Mouse (Mus musculus): ENCODE measurements around the gene Mospd1. TPM values are rescaled to one million over a fixed set of nuclear protein-coding genes. Genes with fewer than 3 reads are reported as not detected.

Mospd1 gene
- polyA plus RNA-seq (2015; fragmentation: Nextera tagmentation; extraction: Ambion mirVana), result 45.3 and 55.7 TPM in 2 replicates

DNA sequence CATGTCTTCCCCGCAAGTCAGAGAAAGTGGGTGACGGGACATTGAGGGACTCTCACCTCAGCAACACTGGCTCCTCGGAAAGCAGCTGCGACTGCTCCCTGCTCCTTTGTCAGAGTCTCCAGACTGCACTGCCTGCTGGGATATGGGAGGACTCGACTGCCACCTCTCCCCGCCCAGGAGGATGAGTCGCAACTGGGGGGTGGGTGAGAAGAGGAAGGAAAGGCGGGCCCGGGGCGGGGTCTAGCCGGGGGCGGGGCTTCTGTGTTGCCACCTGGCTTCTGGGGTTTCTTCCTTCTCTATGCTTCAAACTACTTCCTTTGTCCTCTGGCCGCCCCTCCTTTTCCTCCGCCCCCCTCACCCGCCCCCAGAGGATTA lies at the start of gene Mospd1:
TSS of gene Mospd1 (minus strand) at position 137 of the 375 bp plus-strand sequence.
- Histone ChIP-seq H3K36me3 (no peaks in the 10 kb centered on the region), H3K9me3 (no peaks in the 10 kb centered on the region), H3K4me1 (peaks cover 9% of the 10 kb centered on the region; the same call in 1 of the 2 replicates), H3K4me3 (peak within 1 kb of the TSS; percentile 73), H3K27ac (replicated peaks) (peak within 1 kb of the TSS; percentile 91), H3K9ac (peak within 1 kb of the TSS; percentile 89), H3K27me3 (replicated peaks) (no peaks in the 10 kb centered on the region), H3K4me2 (peak within 1 kb of the TSS; percentile 71)
- ATAC-seq (ENCODE audit: extremely low read depth, insufficient number of reproducible peaks, low FRiP score, low TSS enrichment), result peak; percentile 88
- 8% methylated on average over 9 of the region's 15 CpGs for WGBS

DNA sequence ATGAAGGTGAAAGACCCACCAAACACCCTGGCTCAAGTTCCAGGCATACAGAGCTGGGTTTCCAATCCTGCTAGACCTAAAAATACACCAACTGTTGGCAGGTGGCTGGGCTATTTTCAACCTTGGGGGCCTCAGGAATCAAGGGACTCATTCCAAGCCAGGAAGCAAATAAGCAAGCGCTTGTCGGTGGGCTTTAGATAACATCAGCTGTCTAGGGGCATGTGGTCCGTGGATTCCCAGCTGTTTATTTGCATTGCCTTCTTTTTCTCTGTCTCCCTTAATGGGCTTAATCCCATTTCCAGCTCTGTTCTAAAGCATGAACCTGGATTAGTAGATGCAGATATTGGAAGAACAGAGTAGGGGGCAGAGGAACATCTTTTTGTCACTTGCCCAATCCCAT lies 16.1 kb upstream of the Mospd1 start:
- H3K4me3 ChIP-seq, result no peak overlapping the region

DNA sequence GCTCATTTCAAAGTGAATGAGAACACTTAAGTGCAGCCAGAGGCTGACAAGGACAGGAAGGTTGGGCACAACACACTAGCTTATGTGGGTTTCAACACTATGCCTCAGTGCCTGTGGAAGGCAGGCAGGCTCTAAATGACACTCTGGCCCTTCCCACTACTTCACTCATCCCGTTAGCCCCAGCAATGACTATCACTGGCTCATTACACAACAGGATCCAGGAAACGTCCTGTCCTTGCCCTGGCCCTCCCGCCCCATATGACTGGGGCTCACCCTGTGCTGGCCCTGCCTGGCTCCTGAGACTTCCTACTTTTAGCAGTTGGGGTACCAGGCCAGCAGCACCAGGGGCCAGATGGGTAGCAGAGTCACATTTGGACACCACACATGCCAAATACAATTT lies 12.8 kb upstream of the Mospd1 start:
- Histone ChIP-seq H3K27ac (replicated peaks) (no peak overlapping the region), H3K9ac (no peak overlapping the region), H3K4me2 (no peak overlapping the region), H3K36me3 (no peaks in the 10 kb centered on the region), H3K9me3 (no peaks in the 10 kb centered on the region), H3K4me3 (no peak overlapping the region), H3K4me1 (0 out of 2 replicates have a peak, but pooled peaks cover 5% of the 10 kb centered on the region), H3K27me3 (replicated peaks) (no peaks in the 10 kb centered on the region)
- WGBS, result 20% methylated on average over 2 of the region's 3 CpGs
- ATAC-seq (ENCODE audit: extremely low read depth, insufficient number of reproducible peaks, low FRiP score, low TSS enrichment), result no peak

More for the DNA sequence above, 16.1 kb upstream of the Mospd1 start:
- Histone ChIP-seq H3K4me1 (0 out of 2 replicates have a peak, but pooled peaks cover 5% of the 10 kb centered on the region), H3K4me2 (no peak overlapping the region), H3K36me3 (no peaks in the 10 kb centered on the region), H3K27me3 (replicated peaks) (0 out of 2 replicates have a peak, but pooled peaks cover 3% of the 10 kb centered on the region), H3K27ac (replicated peaks) (peak overlapping the region; percentile 84), H3K9ac (no peak overlapping the region), H3K9me3 (no peaks in the 10 kb centered on the region)
- no peak; the same call in 1 of the 2 replicates for ATAC-seq (ENCODE audit: extremely low read depth, insufficient number of reproducible peaks, low FRiP score, low TSS enrichment)
- 30% methylated on average over 3 of the region's 3 CpGs for WGBS

DNA sequence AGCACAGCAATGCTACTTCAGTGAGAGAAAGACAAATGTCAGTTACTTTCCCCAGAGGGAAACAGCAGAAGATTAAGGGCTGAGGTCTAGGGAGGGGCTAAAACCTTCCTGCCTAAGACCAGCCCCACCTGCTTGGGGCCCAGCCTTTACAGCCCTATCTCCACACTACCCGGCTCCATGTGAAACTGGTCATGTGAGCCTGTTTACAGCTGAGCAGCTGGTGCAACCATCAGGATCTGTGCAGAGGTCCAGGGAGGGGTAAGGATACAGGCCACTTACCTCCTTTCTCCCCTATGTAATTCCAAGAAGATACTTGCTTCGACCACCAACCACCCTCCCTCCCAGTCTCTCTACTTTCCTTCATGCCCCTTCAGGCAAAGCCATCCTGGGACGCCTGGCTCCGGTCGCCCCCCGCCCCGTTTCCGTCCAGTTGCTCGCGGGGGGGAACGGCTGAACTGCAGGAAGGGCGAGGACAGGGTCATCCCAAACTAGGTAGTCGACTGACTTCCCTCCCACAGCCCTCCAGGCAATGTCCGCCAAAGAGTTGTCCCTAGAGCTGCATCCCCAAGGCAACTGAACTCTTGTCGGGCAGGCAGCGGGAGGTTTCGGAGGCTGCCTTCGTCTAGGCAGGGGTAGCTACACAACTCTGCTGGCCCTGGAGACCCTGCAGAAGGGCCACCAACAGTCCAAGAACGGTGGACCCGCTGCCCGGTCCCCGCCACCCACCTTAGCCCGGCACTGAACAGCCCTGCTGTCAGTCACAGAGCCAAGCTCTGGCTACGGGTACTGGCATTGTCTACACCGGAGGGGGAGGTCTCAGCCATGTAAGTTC lies 552 bp downstream of the Mospd1 start:
- Histone ChIP-seq H3K4me1 (peaks cover 9% of the 10 kb centered on the region; the same call in 1 of the 2 replicates), H3K27me3 (replicated peaks) (no peaks in the 10 kb centered on the region), H3K27ac (replicated peaks) (peak overlapping the region; percentile 91), H3K4me3 (peak overlapping the region; percentile 73), H3K36me3 (no peaks in the 10 kb centered on the region), H3K9me3 (no peaks in the 10 kb centered on the region), H3K4me2 (peak overlapping the region; percentile 71), H3K9ac (peak overlapping the region; percentile 89)
- WGBS, result 21% methylated on average over 25 of the region's 25 CpGs
- peak; percentile 71 for ATAC-seq (ENCODE audit: extremely low read depth, insufficient number of reproducible peaks, low FRiP score, low TSS enrichment)

DNA sequence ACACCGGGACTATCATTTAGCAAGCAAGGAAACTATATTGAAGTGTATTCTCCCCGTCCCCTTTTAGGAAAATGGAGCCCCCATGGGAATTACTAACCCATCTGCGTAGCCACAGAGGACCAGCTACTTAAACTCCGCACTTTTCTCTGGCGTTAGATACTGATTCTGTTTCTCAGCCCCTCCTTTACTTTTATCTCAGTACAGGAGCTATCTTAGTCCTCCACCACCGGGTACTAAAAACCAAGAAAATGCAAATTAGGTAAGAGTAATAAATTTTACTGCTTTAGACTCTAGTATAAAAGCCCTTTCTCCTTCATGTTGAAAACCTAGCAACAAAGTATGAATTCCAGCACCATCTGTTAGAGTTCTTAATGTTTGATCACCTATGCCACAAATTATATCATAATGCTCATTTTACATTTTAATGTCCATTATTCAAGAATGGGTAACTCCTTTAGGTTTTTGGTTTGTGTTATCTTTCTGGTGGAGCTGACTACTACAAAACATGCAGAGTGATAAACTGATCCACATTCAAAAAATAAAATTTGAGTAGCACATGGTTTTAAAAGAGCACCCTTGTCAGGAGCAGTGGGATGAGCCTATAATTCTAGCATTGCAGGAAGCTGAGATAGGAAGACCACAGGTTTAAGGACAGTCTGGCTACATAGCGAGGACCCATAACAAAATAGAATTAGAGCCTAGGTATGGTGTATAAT lies 5.5 kb downstream of the Mospd1 start:
- H3K27me3 ChIP-seq (replicated peaks), result no peaks in the 10 kb centered on the region
- 64% methylated on average over 7 of the region's 7 CpGs for WGBS
- ATAC-seq (ENCODE audit: extremely low read depth, insufficient number of reproducible peaks, low FRiP score, low TSS enrichment), result no peak

DNA sequence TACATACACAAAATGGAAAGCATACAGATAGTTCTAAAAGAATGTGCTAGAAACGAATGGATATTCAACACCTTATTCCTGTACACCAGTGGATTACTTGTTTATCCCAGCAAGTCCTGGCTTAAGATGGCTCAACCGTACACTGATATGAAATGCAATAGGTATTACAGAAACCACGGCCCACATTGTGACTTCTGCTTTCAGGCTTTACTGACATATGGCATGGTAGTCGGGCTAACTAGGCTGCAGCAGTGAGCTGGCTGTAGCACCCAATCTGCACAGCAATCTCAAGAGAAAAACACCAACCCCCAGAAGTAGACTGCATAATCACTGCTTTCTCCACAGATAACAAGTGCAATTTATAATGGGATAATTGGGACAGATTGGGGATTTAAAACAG lies 21.9 kb downstream of the Mospd1 start:
- H3K36me3 ChIP-seq, result peaks cover 69% of the 10 kb centered on the region
- no peaks in the 10 kb centered on the region for H3K9me3 ChIP-seq
- 84% methylated on average over 4 of the region's 4 CpGs for WGBS
- H3K27me3 ChIP-seq (replicated peaks), result no peaks in the 10 kb centered on the region
- no peak overlapping the region for H3K9ac ChIP-seq
- H3K4me2 ChIP-seq, result no peak overlapping the region
- H3K4me3 ChIP-seq, result no peak overlapping the region
- no peak for ATAC-seq (ENCODE audit: extremely low read depth, insufficient number of reproducible peaks, low FRiP score, low TSS enrichment)
- no peak overlapping the region for H3K27ac ChIP-seq (replicated peaks)
- H3K4me1 ChIP-seq, result no peaks in the 10 kb centered on the region

More for the DNA sequence above, 5.5 kb downstream of the Mospd1 start:
- Histone ChIP-seq H3K36me3 (no peaks in the 10 kb centered on the region), H3K9ac (no peak overlapping the region), H3K4me2 (no peak overlapping the region), H3K4me3 (no peak overlapping the region), H3K9me3 (no peaks in the 10 kb centered on the region), H3K27ac (replicated peaks) (no peak overlapping the region), H3K4me1 (peaks cover 9% of the 10 kb centered on the region; the same call in 1 of the 2 replicates)

DNA sequence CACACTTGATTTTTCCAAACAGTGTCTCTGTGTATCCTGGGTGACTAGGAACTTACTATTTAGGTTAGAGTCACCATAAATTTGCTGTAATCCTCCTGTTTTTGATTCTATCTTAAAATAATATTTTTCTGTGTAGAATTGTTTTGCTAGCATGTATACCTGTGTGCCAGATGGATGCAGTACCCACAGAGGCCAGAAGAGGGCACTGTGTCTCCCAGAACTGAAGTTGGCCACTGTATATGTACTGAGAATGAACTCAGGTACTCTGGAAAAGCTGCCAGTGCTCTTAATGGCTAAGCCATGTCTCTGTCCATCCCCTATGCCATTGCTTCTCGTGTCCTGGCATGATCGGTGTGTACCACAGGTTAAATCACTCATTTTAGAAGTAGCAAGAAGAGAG lies 28.8 kb downstream of the Mospd1 start:
- Histone ChIP-seq H3K27ac (replicated peaks) (no peak overlapping the region), H3K9me3 (no peaks in the 10 kb centered on the region), H3K9ac (no peak overlapping the region), H3K4me1 (no peaks in the 10 kb centered on the region), H3K4me2 (no peak overlapping the region), H3K36me3 (peaks cover 11% of the 10 kb centered on the region), H3K27me3 (replicated peaks) (no peaks in the 10 kb centered on the region), H3K4me3 (no peak overlapping the region)
- 53% methylated on average over 2 of the region's 2 CpGs for WGBS
- no peak for ATAC-seq (ENCODE audit: extremely low read depth, insufficient number of reproducible peaks, low FRiP score, low TSS enrichment)

DNA sequence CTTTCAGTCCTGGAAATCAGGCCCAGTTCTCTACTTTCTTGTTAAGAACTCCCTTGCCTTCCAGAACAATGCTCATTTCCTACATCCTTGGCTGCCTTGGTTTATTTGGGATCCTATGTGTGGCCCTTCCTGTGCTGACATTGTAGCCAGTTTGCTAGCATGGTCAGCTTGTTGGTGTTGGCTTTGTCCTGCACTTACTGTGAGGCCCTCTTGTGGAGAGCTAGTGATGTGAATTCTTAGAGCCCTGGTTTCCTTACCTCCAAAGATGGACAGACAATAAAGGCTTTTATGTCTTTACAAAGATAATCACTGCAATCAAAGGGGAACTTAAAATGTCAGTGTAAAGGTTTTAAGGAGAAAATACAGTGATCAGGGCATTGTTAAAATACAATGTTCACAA lies 32.9 kb downstream of the Mospd1 start:
- Histone ChIP-seq H3K27ac (replicated peaks) (no peak overlapping the region), H3K9ac (no peak overlapping the region), H3K9me3 (no peaks in the 10 kb centered on the region), H3K36me3 (no peaks in the 10 kb centered on the region), H3K4me1 (no peaks in the 10 kb centered on the region), H3K27me3 (replicated peaks) (no peaks in the 10 kb centered on the region), H3K4me3 (no peak overlapping the region), H3K4me2 (no peak overlapping the region)
- ATAC-seq (ENCODE audit: extremely low read depth, insufficient number of reproducible peaks, low FRiP score, low TSS enrichment), result no peak

DNA sequence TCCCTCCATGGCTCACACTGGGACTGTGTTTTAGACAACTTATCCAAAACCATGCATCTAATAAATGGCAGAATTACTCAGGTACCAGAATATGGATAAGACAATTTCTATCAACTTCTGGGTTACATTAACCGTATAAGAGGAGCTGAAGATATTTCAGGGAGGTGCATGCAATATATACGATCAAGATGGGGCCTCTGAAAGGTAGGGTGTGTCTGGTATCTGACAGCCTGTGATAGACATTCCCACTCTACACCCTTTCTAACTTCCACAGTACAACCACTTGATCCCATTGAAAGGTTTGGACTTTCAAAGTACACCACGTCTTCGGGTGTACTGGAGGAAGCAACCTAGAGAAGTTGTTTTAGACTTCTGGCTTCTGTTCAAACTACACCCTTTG lies 39.9 kb downstream of the Mospd1 start:
- WGBS, result 75% methylated on average over 4 of the region's 4 CpGs
- H3K4me2 ChIP-seq, result no peak overlapping the region
- no peak overlapping the region for H3K9ac ChIP-seq
- no peak for ATAC-seq (ENCODE audit: extremely low read depth, insufficient number of reproducible peaks, low FRiP score, low TSS enrichment)
- H3K4me1 ChIP-seq, result no peaks in the 10 kb centered on the region
- no peak overlapping the region for H3K27ac ChIP-seq (replicated peaks)
- H3K27me3 ChIP-seq (replicated peaks), result no peaks in the 10 kb centered on the region
- H3K4me3 ChIP-seq, result no peak overlapping the region
- no peaks in the 10 kb centered on the region for H3K9me3 ChIP-seq
- H3K36me3 ChIP-seq, result no peaks in the 10 kb centered on the region

DNA sequence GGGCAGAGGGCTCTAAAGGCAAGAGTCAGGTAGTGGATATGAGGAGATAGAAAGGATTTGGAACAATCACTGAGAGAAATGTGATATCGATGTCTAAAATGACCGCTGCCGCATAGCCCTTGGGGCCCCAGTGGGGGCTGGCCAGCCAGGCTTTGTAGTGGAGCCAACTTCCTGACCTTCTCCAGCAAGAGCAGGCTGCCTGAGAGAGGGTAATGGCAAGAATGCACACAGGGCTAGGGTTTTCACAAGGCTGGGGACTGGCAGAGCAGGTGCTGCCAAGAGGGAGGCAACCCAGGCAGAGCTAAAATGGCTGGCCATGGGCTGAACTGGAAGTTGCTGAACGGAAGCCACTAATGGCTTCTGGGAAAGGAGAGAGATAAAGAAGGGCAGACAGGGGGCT lies 49.2 kb downstream of the Mospd1 start:
- ATAC-seq (ENCODE audit: extremely low read depth, insufficient number of reproducible peaks, low FRiP score, low TSS enrichment), result no peak
- Histone ChIP-seq H3K4me1 (peaks cover 7% of the 10 kb centered on the region), H3K9me3 (no peaks in the 10 kb centered on the region), H3K4me3 (no peak overlapping the region), H3K4me2 (no peak overlapping the region), H3K9ac (no peak overlapping the region), H3K36me3 (no peaks in the 10 kb centered on the region), H3K27ac (replicated peaks) (peak overlapping the region; percentile 53; the same call in 1 of the 2 replicates), H3K27me3 (replicated peaks) (no peaks in the 10 kb centered on the region)
- 54% methylated on average over 4 of the region's 4 CpGs for WGBS

DNA sequence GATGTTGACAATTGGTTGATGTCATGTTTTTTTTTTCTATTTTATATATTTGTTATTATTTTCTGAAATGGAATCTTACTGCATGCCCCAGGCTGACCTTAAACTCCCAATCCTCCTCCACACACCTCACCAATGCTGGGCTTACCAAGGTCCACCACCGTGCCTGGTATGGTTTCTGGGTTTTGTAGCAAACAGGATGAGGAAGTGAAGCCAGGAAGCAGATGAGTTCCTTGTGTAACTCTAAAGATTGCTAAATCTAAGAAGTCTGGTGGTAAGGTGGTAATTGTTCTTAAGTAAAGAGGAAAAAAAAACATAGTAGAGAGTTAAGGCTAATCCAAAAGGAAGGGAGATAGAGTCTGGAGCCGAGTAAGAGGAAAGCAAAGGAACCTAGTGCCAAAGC lies 49.7 kb downstream of the Mospd1 start:
- 47% methylated on average over 2 of the region's 2 CpGs for WGBS
- H3K4me2 ChIP-seq, result no peak overlapping the region
- H3K4me1 ChIP-seq, result peaks cover 7% of the 10 kb centered on the region
- no peak overlapping the region for H3K4me3 ChIP-seq
- H3K27ac ChIP-seq (replicated peaks), result peak overlapping the region; percentile 53; the same call in 1 of the 2 replicates
- H3K9me3 ChIP-seq, result no peaks in the 10 kb centered on the region
- no peaks in the 10 kb centered on the region for H3K27me3 ChIP-seq (replicated peaks)
- no peak for ATAC-seq (ENCODE audit: extremely low read depth, insufficient number of reproducible peaks, low FRiP score, low TSS enrichment)
- no peaks in the 10 kb centered on the region for H3K36me3 ChIP-seq
- H3K9ac ChIP-seq, result no peak overlapping the region
